Mouse (Mus musculus) liver, embryonic 16.5 days (tissue): ENCODE measurements around the gene Tdp2. TPM values are rescaled to one million over a fixed set of nuclear protein-coding genes. Genes with fewer than 3 reads are reported as not detected.

Experiments
- ATAC-seq: fragments of 200-750 bp; cut with Nextera tagmentation; 2 replicates; pipeline ENCODE4 v1.8.0; 2017; ENCODE audit warnings: low read depth, mild to moderate bottlenecking, moderate number of reproducible peaks, moderate library complexity
- H3K27ac ChIP-seq: fragments of 300-500 bp; sonication (generic); 2 replicates; pipeline ENCODE4 v1.5.1; 2014; ENCODE audit warnings: mild to moderate bottlenecking, low read length
- H3K27me3 ChIP-seq: fragments of 300-500 bp; sonication (generic); 2 replicates; pipeline ENCODE4 v1.6.1; 2014; ENCODE audit warnings: low read depth, low read length, mixed read lengths; ENCODE audit not compliant: control insufficient read depth, insufficient read depth
- H3K36me3 ChIP-seq: fragments of 300-500 bp; sonication (generic); 2 replicates; pipeline ENCODE4 v1.6.1; 2014; ENCODE audit warnings: mild to moderate bottlenecking; ENCODE audit not compliant: control insufficient read depth, insufficient read depth
- H3K4me1 ChIP-seq: fragments of 300-500 bp; sonication (generic); 2 replicates; pipeline ENCODE4 v1.6.1; 2014; ENCODE audit warnings: low read depth, low read length, mixed read lengths; ENCODE audit not compliant: control insufficient read depth
- H3K4me2 ChIP-seq: fragments of 300-500 bp; sonication (generic); 2 replicates; pipeline ENCODE4 v1.6.1; 2014; ENCODE audit warnings: low read depth, low read length, mixed read lengths
- H3K4me3 ChIP-seq: fragments of 300-500 bp; sonication (generic); 2 replicates; pipeline ENCODE4 v1.5.1; 2014; ENCODE audit warnings: low read depth, mild to moderate bottlenecking, low read length
- H3K9ac ChIP-seq: fragments of 300-500 bp; sonication (generic); 2 replicates; pipeline ENCODE4 v1.6.1; 2014; ENCODE audit warnings: low read depth, low read length
- H3K9me3 ChIP-seq: fragments of 300-500 bp; sonication (generic); replicated peaks from 2 replicates; pipeline ENCODE4 v1.6.1; 2016; ENCODE audit warnings: low read length; ENCODE audit not compliant: control insufficient read depth
- WGBS: fragments of 180-500 bp; shearing (Covaris S2); extraction: QIAGEN DNeasy Blood & Tissue Kit; methylation state at CpG from one replicate; pipeline ENCODE4 v1.1.7; 2014; ENCODE audit not compliant: insufficient replicate concordance; 5-methylcytosine and 5-hydroxymethylcytosine counted together
- polyA plus RNA-seq: library from polyadenylated mRNA; unstranded; fragments of >200 nt; fragmentation: Nextera tagmentation; extraction: Ambion mirVana; gene quantifications from 2 replicates; pipeline ENCODE4 v1.2.1, GENCODE M21; 2015

The Tdp2 gene
- polyA plus RNA-seq, 1 experiment from 2014 or later = 19.6 TPM

- H3K27ac ChIP-seq = peak overlapping the region; percentile 83
- under 1% methylated on average over 31 of the region's 31 CpGs for WGBS
- H3K4me3 ChIP-seq = peak overlapping the region; percentile 99
- 0 out of 2 replicates have a peak, but pooled peaks have one; percentile 5 for ATAC-seq
- no peaks in the 10 kb centered on the region for H3K9me3 ChIP-seq
- H3K36me3 ChIP-seq = peaks cover 3% of the 10 kb centered on the region; the same call in 1 of the 2 replicates
- H3K27me3 ChIP-seq = no peaks in the 10 kb centered on the region
- peak overlapping the region; percentile 67 for H3K9ac ChIP-seq
- H3K4me2 ChIP-seq = peak overlapping the region; percentile 70
- peaks cover 11% of the 10 kb centered on the region for H3K4me1 ChIP-seq
Observed at GRCm38 (mm10) chr13:24799925-24800673, 31.4 kb upstream of the Tdp2 start.

DNA sequence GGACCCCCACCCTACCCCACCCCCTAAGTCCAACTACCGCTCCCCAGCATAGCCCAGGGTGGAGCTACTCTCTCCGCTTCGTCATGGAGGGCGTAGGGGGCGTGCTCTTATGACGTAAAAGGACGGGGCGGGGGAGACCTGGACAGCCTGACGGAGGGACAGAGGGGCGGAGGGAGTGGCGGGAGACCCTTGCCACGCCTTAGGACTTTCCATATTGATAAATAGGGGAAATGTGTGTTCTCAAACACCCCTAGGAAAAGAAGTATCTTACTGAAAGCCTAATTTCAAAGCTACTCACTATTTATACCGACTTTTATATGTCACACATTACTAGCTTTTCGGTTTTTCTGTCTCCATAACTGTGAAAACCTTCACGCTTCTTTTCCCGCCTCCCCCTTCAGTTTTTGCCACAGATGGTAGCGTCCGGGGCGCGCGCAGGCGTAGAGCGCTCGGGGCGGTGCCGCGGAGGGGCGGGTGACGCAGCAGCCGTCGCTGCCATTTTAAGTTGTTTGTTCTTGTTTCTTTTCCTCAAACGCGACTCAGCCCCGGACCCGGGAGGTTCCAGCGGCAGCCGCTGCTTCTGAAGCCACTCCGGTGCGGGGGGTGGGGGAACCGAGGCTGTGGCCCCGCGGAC is 30.7 kb upstream of the Tdp2 start:
- no peaks in the 10 kb centered on the region for H3K27me3 ChIP-seq
- WGBS = under 1% methylated on average over 42 of the region's 42 CpGs
- peak overlapping the region; percentile 82 for H3K4me2 ChIP-seq
- peak; percentile 94 for ATAC-seq
- no peaks in the 10 kb centered on the region for H3K9me3 ChIP-seq
- peaks cover 16% of the 10 kb centered on the region for H3K4me1 ChIP-seq
- peak overlapping the region; percentile 100 for H3K9ac ChIP-seq
- peak overlapping the region; percentile 99 for H3K4me3 ChIP-seq
- H3K36me3 ChIP-seq = peaks cover 9% of the 10 kb centered on the region
- H3K27ac ChIP-seq = peak overlapping the region; percentile 100

GRCm38 (mm10) chr13:24801308-24801921 is 30.1 kb upstream of the Tdp2 start, which contains the start of gene BC005537:
BC005537 (plus strand) TSS chr13:24801657.
- H3K9ac ChIP-seq = peak within 1 kb of the TSS; percentile 100
- peak; percentile 20 for ATAC-seq
- WGBS = under 1% methylated on average over 67 of the region's 74 CpGs
- peaks cover 16% of the 10 kb centered on the region for H3K4me1 ChIP-seq
- H3K36me3 ChIP-seq = peaks cover 14% of the 10 kb centered on the region
- peak within 1 kb of the TSS; percentile 99 for H3K4me3 ChIP-seq
- H3K9me3 ChIP-seq = no peaks in the 10 kb centered on the region
- peak within 1 kb of the TSS; percentile 82 for H3K4me2 ChIP-seq
- H3K27ac ChIP-seq = peak within 1 kb of the TSS; percentile 100
- H3K27me3 ChIP-seq = no peaks in the 10 kb centered on the region

DNA sequence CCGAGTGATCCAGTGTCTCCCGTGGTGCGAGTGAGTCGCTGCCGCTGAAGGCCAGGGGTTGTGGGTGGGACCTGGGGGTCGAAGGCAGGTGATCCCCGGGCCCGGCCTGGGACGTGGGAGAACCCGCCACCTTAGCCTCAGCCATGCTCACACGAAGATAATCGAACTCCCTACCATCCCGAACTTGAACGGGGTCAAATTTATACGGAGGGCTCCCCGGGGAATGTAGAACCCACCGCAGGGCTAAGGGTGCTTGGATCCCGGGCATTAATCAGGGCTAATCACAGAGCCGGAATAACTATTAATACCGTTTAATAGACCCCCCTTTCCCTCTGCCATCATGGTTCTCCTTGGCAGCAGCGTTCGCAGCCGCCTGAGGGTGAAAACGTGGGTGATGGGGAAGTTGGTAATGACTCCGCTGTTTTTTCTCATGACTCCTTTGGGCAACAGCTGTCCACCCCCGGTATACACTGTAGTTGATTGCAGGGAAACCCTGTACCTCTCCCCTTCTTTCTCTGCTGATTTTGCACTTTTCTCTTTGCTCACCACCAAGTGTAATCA is 29.3 kb upstream of the Tdp2 start:
- Histone ChIP-seq H3K27me3 (no peaks in the 10 kb centered on the region), H3K4me2 (peak overlapping the region; percentile 82), H3K36me3 (peaks cover 20% of the 10 kb centered on the region), H3K4me1 (peaks cover 16% of the 10 kb centered on the region), H3K27ac (peak overlapping the region; percentile 100), H3K4me3 (peak overlapping the region; percentile 99), H3K9ac (peak overlapping the region; percentile 100), H3K9me3 (no peaks in the 10 kb centered on the region)
- no peak for ATAC-seq
- 0% methylated on average over 26 of the region's 26 CpGs for WGBS

GRCm38 (mm10) chr13:24803196-24803595 is 28.3 kb upstream of the Tdp2 start:
- WGBS = 10% methylated on average over 2 of the region's 2 CpGs
- Histone ChIP-seq H3K9me3 (no peaks in the 10 kb centered on the region), H3K27ac (peak overlapping the region; percentile 33; the same call in 1 of the 2 replicates), H3K27me3 (no peaks in the 10 kb centered on the region), H3K9ac (peak overlapping the region; percentile 100), H3K4me2 (peak overlapping the region; percentile 82), H3K4me3 (peak overlapping the region; percentile 99), H3K4me1 (peaks cover 16% of the 10 kb centered on the region), H3K36me3 (peaks cover 30% of the 10 kb centered on the region)
- ATAC-seq = no peak

DNA sequence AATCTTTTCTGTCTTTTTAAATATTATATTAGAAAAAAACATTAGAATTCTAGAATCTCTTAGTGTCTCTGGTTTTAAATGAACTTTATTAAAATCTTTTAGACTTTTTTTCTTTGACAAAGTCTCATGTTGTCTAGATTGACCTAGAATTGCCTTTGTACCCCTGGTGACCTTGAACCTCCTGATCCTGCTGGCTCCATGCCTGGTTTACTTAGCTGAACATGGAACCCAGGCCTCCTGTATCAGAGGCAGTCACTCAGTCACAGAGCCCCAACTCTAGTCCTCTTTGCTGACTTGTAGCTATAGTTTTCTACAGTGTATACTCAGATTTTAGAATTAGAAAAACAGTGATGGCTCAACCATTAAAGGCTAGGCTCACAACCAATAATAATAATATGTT is 25.4 kb upstream of the Tdp2 start:
- Histone ChIP-seq H3K27ac (no peak overlapping the region), H3K27me3 (no peaks in the 10 kb centered on the region), H3K4me3 (no peak overlapping the region), H3K4me2 (no peak overlapping the region), H3K9ac (no peak overlapping the region), H3K4me1 (peaks cover 11% of the 10 kb centered on the region), H3K9me3 (no peaks in the 10 kb centered on the region), H3K36me3 (peaks cover 54% of the 10 kb centered on the region)
- ATAC-seq = no peak

GRCm38 (mm10) chr13:24812521-24812920 is 19.0 kb upstream of the Tdp2 start:
- H3K36me3 ChIP-seq = peaks cover 66% of the 10 kb centered on the region
- WGBS = 85% methylated on average over 2 of the region's 2 CpGs

GRCm38 (mm10) chr13:24814616-24815015 is 16.9 kb upstream of the Tdp2 start:
- ATAC-seq = no peak
- Histone ChIP-seq H3K36me3 (peaks cover 48% of the 10 kb centered on the region), H3K9ac (no peak overlapping the region), H3K4me3 (no peak overlapping the region), H3K9me3 (no peaks in the 10 kb centered on the region; the same call in 1 of the 2 replicates), H3K27me3 (no peaks in the 10 kb centered on the region), H3K4me1 (no peaks in the 10 kb centered on the region; the same call in 1 of the 2 replicates), H3K4me2 (no peak overlapping the region), H3K27ac (no peak overlapping the region)
- 90% methylated on average over 1 of the region's 1 CpGs for WGBS

More at GRCm38 (mm10) chr13:24812521-24812920, 19.0 kb upstream of the Tdp2 start:
- no peak overlapping the region for H3K27ac ChIP-seq
- no peaks in the 10 kb centered on the region; the same call in 1 of the 2 replicates for H3K4me1 ChIP-seq
- H3K4me2 ChIP-seq = no peak overlapping the region
- H3K27me3 ChIP-seq = no peaks in the 10 kb centered on the region
- no peak overlapping the region for H3K4me3 ChIP-seq
- ATAC-seq = no peak
- no peaks in the 10 kb centered on the region; the same call in 1 of the 2 replicates for H3K9me3 ChIP-seq
- no peak overlapping the region for H3K9ac ChIP-seq
